19 mouse cellular contexts compared by ENCODE assay signal in genomic region chr12:26436334-26436733, GRCm38 (mm10). TPM values are rescaled to one million over a fixed set of nuclear protein-coding genes. Genes with fewer than 3 reads are reported as not detected.
DNase-seq lines count a peak whose midpoint lies in the region; ATAC-seq lines count a peak whose summit lies in the region.
"Had no signal": no experiment of that assay in that cellular context is flagged by ENCODE, and none has a peak within 500 bp of the region (broad histone marks: within the 10 kb centered on the region; RNA-seq: fewer than 3 reads in every experiment).

No protein-coding gene starts in this region.

- H3K9me3 ChIP-seq in kidney, embryonic 15.5 days (replicated peaks): no peaks in the 10 kb centered on the region
- H3K9me3 ChIP-seq: heart, embryonic 13.5 days; hindbrain, embryonic 13.5 days; intestine, embryonic 15.5 days had no signal

- no peaks in the 10 kb centered on the region for H3K27me3 ChIP-seq in kidney, embryonic 15.5 days
- H3K27me3 ChIP-seq: CH12.LX; heart, embryonic 13.5 days; hindbrain, embryonic 13.5 days; intestine, embryonic 15.5 days had no signal

- no peak overlapping the region for H3K27ac ChIP-seq in kidney, embryonic 15.5 days
- H3K27ac ChIP-seq: heart, embryonic 13.5 days; hindbrain, embryonic 13.5 days; intestine, embryonic 15.5 days; macrophage; stomach, postnatal 0 days had no signal

- intact Hi-C loops in heart, postnatal 25 days (cut with DNase I): no loop called here

- no peak overlapping the region for H3K9ac ChIP-seq in kidney, embryonic 15.5 days
- H3K9ac ChIP-seq: heart, embryonic 13.5 days; hindbrain, embryonic 13.5 days; intestine, embryonic 15.5 days had no signal

- DNase-seq in adrenal gland, postnatal 14 days: peak; percentile 44
- DNase-seq in adrenal gland, postnatal 25 days: no peak
- DNase-seq in kidney, adult 11 months: peak; percentile 45
- peak; percentile 28 for DNase-seq in heart, postnatal 25 days (ENCODE audit: low spot score)
- peak; percentile 58 for DNase-seq in lung, postnatal 10 days
- no peak for DNase-seq in spleen, postnatal 36 days (ENCODE audit: low spot score in 2 of 2)
- DNase-seq in layer of hippocampus, adult 8-10 months (ENCODE audit: low spot score in 2 of 2): no peak
- DNase-seq: cerebellum, postnatal 25 days; layer of hippocampus, adult 9-11 months; midbrain, embryonic 14.5 days; right cerebral cortex, adult 18-20 months; thymus, postnatal 36 days had no signal

- no peaks in the 10 kb centered on the region for H3K36me3 ChIP-seq in kidney, embryonic 15.5 days
- H3K36me3 ChIP-seq: heart, embryonic 13.5 days; hindbrain, embryonic 13.5 days; intestine, embryonic 15.5 days had no signal

- no peak overlapping the region for H3K4me2 ChIP-seq in kidney, embryonic 15.5 days
- H3K4me2 ChIP-seq: heart, embryonic 13.5 days; hindbrain, embryonic 13.5 days; intestine, embryonic 15.5 days had no signal

- no peak for ATAC-seq in kidney, embryonic 15.5 days (replicated peaks; ENCODE audit: low FRiP score)
- ATAC-seq: intestine, embryonic 15.5 days had no signal

- WGBS in kidney, embryonic 15.5 days: 77% methylated on average over 4 of the region's 4 CpGs

- no peak overlapping the region for H3K4me3 ChIP-seq in kidney, embryonic 15.5 days (replicated peaks)
- H3K4me3 ChIP-seq: heart, embryonic 13.5 days; hindbrain, embryonic 13.5 days; intestine, embryonic 15.5 days had no signal

- H3K4me1 ChIP-seq in kidney, embryonic 15.5 days: 0 out of 2 replicates have a peak, but pooled peaks cover 5% of the 10 kb centered on the region
- H3K4me1 ChIP-seq: hindbrain, embryonic 13.5 days had no signal

RNA-seq across cellular contexts. Expression of gene Rsad2, which starts 19.9 kb away (rescaled TPM):
- 26.6 and 27.1 TPM in 2 replicates for total RNA-seq in adrenal gland, postnatal 14 days (2021)
- total RNA-seq in adrenal gland, postnatal 25 days (2021): 18.5 and 19.1 TPM in 2 replicates
- 18.9 and 22.2 TPM in 2 replicates for polyA plus RNA-seq in kidney, embryonic 15.5 days (2015; fragmentation: Nextera tagmentation; extraction: Ambion mirVana)
- 10 to 100 TPM in 1 of 2 experiments, 1 to 10 TPM in 1; 9.6 to 12.4 TPM for total RNA-seq in heart, postnatal 25 days (2021)
- 1 to 10 TPM in 2 of 4 experiments, under 1 TPM in 2; 0.35 to 3.1 (median 0.83) TPM for total RNA-seq in layer of hippocampus, adult 8-10 months (2022)

RNA-seq across cellular contexts. Expression of gene Rnf144a, which starts 21.3 kb away (rescaled TPM):
- total RNA-seq in adrenal gland, postnatal 14 days (2021): 24.1 and 33.5 TPM in 2 replicates
- total RNA-seq in adrenal gland, postnatal 25 days (2021): 15.1 and 21.5 TPM in 2 replicates
- polyA plus RNA-seq in kidney, embryonic 15.5 days (2015; fragmentation: Nextera tagmentation; extraction: Ambion mirVana): 35.6 and 36.1 TPM in 2 replicates
- total RNA-seq in heart, postnatal 25 days (2021): 10 to 100 TPM; 15.5 to 22.1 TPM
- 10 to 100 TPM; 20.4 to 28.1 (median 25.5) TPM for total RNA-seq in layer of hippocampus, adult 8-10 months (2022)

RNA-seq across cellular contexts. Expression of gene Cmpk2, which starts 32.7 kb away (rescaled TPM):
- total RNA-seq in adrenal gland, postnatal 14 days (2021): 17.1 and 18.2 TPM in 2 replicates
- 24.0 and 24.6 TPM in 2 replicates for total RNA-seq in adrenal gland, postnatal 25 days (2021)
- polyA plus RNA-seq in kidney, embryonic 15.5 days (2015; fragmentation: Nextera tagmentation; extraction: Ambion mirVana): 8.0 and 8.4 TPM in 2 replicates
- 1 to 10 TPM; 5.4 to 5.7 TPM for total RNA-seq in heart, postnatal 25 days (2021)
- total RNA-seq in layer of hippocampus, adult 8-10 months (2022): 10 to 100 TPM; 16.0 to 19.1 (median 16.3) TPM

Comparison
In these comparisons a context has a peak if more than half of its experiments do, and no peak if none do; other contexts are left out.
1. DNase-seq: peak in adrenal gland, postnatal 14 days (single experiment), kidney, adult 11 months (single experiment), heart, postnatal 25 days (single experiment) and lung, postnatal 10 days (single experiment); none in adrenal gland, postnatal 25 days (single experiment), spleen, postnatal 36 days (0 of 2) and layer of hippocampus, adult 8-10 months (0 of 2).